Mouse (Mus musculus) kidney, adult 2 months (tissue): ENCODE results near the gene Hist1h2af. TPM values are rescaled to one million over a fixed set of nuclear protein-coding genes. Genes with fewer than 3 reads are reported as not detected.

Experiments
- DNase-seq: peaks from one replicate; pipeline ENCODE4 v3.0.0; 2021
- H3K27ac ChIP-seq: fragments of 200-500 bp; 2 replicates; pipeline ENCODE4 v1.5.1; 2012; ENCODE audit warnings: low read depth, low read length, control low read depth, inconsistent platforms; ENCODE audit not compliant: insufficient read depth
- H3K27me3 ChIP-seq: fragments of 200-500 bp; replicated peaks from 2 replicates; pipeline ENCODE4 v1.6.1; 2012; ENCODE audit warnings: mild to moderate bottlenecking, moderate library complexity, low read length, inconsistent platforms; ENCODE audit not compliant: control insufficient read depth, insufficient read depth
- H3K36me3 ChIP-seq: fragments of 200-500 bp; 2 replicates; pipeline ENCODE4 v1.6.1; 2012; ENCODE audit warnings: mild to moderate bottlenecking, moderate library complexity, low read length, inconsistent platforms; ENCODE audit not compliant: control insufficient read depth, insufficient read depth
- H3K4me1 ChIP-seq: fragments of 200-500 bp; 2 replicates; pipeline ENCODE4 v1.6.1; 2011; ENCODE audit warnings: low read length; ENCODE audit not compliant: control insufficient read depth, insufficient read depth
- H3K4me3 ChIP-seq: fragments of 200-500 bp; 2 replicates; pipeline ENCODE4 v1.5.1; 2011; ENCODE audit warnings: mild to moderate bottlenecking, low read depth, low read length, control low read depth; ENCODE audit not compliant: insufficient read depth
- CTCF ChIP-seq: fragments of 200-500 bp; conservative IDR thresholded peaks from 2 replicates; pipeline ENCODE4 v1.5.1; 2011; ENCODE audit warnings: low read depth, mild to moderate bottlenecking, control low read depth, low read length, moderate library complexity, mixed read lengths; ENCODE audit not compliant: insufficient read depth, insufficient read length
- POLR2A ChIP-seq: fragments of 200-500 bp; IDR thresholded peaks from one replicate; pipeline ENCODE4 v1.6.1; 2011; ENCODE audit warnings: low read depth, low read length, control low read depth
- WGBS: fragments of 180-500 bp; shearing (Covaris S2); methylation state at CpG from one replicate; pipeline ENCODE4 v1.1.7; 2018; 5-methylcytosine and 5-hydroxymethylcytosine counted together
- polyA plus RNA-seq: library from polyadenylated mRNA; depleted of rRNA; stranded (reverse); fragments of >200 nt; gene quantifications from 2 replicates; pipeline ENCODE4 v1.2.3, GENCODE M21; 2012

Gene Hist1h2af
- polyA plus RNA-seq, 1 experiment: 4.3 TPM

GRCm38 (mm10) chr13:23521703-23522102, 12.0 kb upstream of the Hist1h2af start:
- Histone ChIP-seq H3K27ac (no peak overlapping the region), H3K4me1 (no peaks in the 10 kb centered on the region; the same call in 1 of the 2 replicates), H3K27me3 (no peaks in the 10 kb centered on the region), H3K36me3 (no peaks in the 10 kb centered on the region), H3K4me3 (no peak overlapping the region)
- WGBS: 4% methylated on average over 14 of the region's 14 CpGs
- DNase-seq: peak; percentile 88
- TF ChIP-seq POLR2A (no peak), CTCF (no peak; the same call in 1 of the 2 replicates)

- H3K27me3 ChIP-seq: no peaks in the 10 kb centered on the region
- no peaks in the 10 kb centered on the region for H3K36me3 ChIP-seq
- H3K27ac ChIP-seq: no peak overlapping the region
- H3K4me3 ChIP-seq: no peak overlapping the region
- no peaks in the 10 kb centered on the region; the same call in 1 of the 2 replicates for H3K4me1 ChIP-seq
- no peak for DNase-seq
- 39% methylated on average over 5 of the region's 5 CpGs for WGBS
- TF ChIP-seq POLR2A (no peak), CTCF (no peak)
Observed at GRCm38 (mm10) chr13:23523976-23524375, 9.7 kb upstream of the Hist1h2af start.

- TF ChIP-seq CTCF: peak; percentile 85
- no peak for TF ChIP-seq POLR2A
- H3K36me3 ChIP-seq: no peaks in the 10 kb centered on the region
- no peak overlapping the region for H3K4me3 ChIP-seq
- H3K4me1 ChIP-seq: no peaks in the 10 kb centered on the region; the same call in 1 of the 2 replicates
- 12% methylated on average over 5 of the region's 5 CpGs for WGBS
- DNase-seq: peak; percentile 70
- no peak overlapping the region for H3K27ac ChIP-seq
- H3K27me3 ChIP-seq: no peaks in the 10 kb centered on the region
Observed at GRCm38 (mm10) chr13:23524654-23525053, 9.1 kb upstream of the Hist1h2af start.

DNA sequence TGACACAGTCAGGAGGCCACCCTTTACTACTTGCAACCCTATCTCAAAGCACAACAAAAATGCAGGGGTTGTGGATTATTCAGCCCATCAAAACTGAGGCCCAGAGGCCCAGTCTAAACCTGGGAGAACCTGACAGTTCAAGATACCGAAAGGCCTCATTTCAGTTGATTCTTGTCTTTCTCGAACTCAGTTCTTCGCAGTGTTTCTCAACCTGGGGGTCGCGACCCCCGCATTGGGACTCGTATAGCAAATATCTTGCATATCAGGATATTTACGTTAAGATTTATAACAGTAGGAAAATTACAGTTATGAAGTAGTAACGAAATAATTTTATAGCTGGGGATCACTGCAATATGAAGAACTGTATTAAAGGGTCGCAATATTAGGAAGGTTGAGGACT, 7.8 kb upstream of the Hist1h2af start:
- no peaks in the 10 kb centered on the region; the same call in 1 of the 2 replicates for H3K4me1 ChIP-seq
- no peak for TF ChIP-seq CTCF
- TF ChIP-seq POLR2A: no peak
- no peak overlapping the region for H3K4me3 ChIP-seq
- H3K27me3 ChIP-seq: no peaks in the 10 kb centered on the region
- H3K36me3 ChIP-seq: no peaks in the 10 kb centered on the region
- no peak for DNase-seq
- WGBS: 9% methylated on average over 10 of the region's 10 CpGs
- H3K27ac ChIP-seq: no peak overlapping the region

GRCm38 (mm10) chr13:23526312-23526711, 7.4 kb upstream of the Hist1h2af start:
- Histone ChIP-seq H3K27ac (no peak overlapping the region), H3K27me3 (no peaks in the 10 kb centered on the region), H3K4me1 (no peaks in the 10 kb centered on the region; the same call in 1 of the 2 replicates), H3K4me3 (peak overlapping the region; percentile 1; the same call in 1 of the 2 replicates), H3K36me3 (no peaks in the 10 kb centered on the region)
- TF ChIP-seq POLR2A (no peak), CTCF (no peak)
- 2% methylated on average over 17 of the region's 17 CpGs for WGBS
- peak; percentile 93 for DNase-seq

- Histone ChIP-seq H3K27ac (no peak overlapping the region), H3K27me3 (no peaks in the 10 kb centered on the region), H3K4me3 (no peak overlapping the region), H3K4me1 (peaks cover 6% of the 10 kb centered on the region; the same call in 1 of the 2 replicates), H3K36me3 (no peaks in the 10 kb centered on the region)
- TF ChIP-seq CTCF: no peak
- no peak for TF ChIP-seq POLR2A
- 62% methylated on average over 5 of the region's 5 CpGs for WGBS
- no peak for DNase-seq
Observed at GRCm38 (mm10) chr13:23529005-23529404, 4.7 kb upstream of the Hist1h2af start.

GRCm38 (mm10) chr13:23529480-23530165, 4.1 kb upstream of the Hist1h2af start:
- Histone ChIP-seq H3K4me3 (no peak overlapping the region), H3K27ac (no peak overlapping the region), H3K36me3 (no peaks in the 10 kb centered on the region), H3K4me1 (peaks cover 9% of the 10 kb centered on the region; the same call in 1 of the 2 replicates), H3K27me3 (no peaks in the 10 kb centered on the region)
- no peak for DNase-seq
- WGBS: 33% methylated on average over 2 of the region's 2 CpGs
- TF ChIP-seq CTCF (no peak), POLR2A (no peak)
